15 mouse cellular contexts compared by ENCODE assay signal in the genomic region with DNA sequence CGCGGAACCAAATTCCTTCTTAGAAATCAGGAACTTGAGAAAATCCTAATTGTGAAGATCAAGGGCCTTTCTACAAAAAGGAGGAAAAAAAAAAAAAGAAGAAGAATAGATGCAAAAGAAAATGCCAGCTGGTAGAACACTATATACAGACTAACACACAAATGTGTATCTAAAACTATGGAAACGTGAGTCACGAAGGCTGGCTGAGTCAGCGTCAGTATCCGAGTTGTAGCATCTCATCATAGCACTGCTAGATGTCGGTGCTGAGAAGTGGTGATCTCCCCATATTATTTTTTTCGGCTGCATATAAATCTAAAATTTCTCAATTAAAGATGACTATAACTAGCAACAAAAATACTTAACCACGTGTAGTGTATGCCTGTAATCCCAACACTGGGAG.
DNase-seq lines count a peak whose midpoint lies in the region; ATAC-seq lines count a peak whose summit lies in the region.
"Had no signal": no experiment of that assay in that cellular context is flagged by ENCODE, and none has a peak within 500 bp of the region (broad histone marks: within the 10 kb centered on the region; RNA-seq: fewer than 3 reads in every experiment).

No protein-coding gene starts in this region.

- peak; percentile 73 for ATAC-seq in frontal cortex, adult (ENCODE audit: low TSS enrichment)
- ATAC-seq: activated CD4-positive, CD25-positive, alpha-beta regulatory T cell, adult 4 months; forebrain, embryonic 14.5 days; Patski had no signal

- DNase-seq in frontal cortex, postnatal 25 days (ENCODE audit: low spot score in 2 of 2) = no peak
- peak; percentile 64 for DNase-seq in right cerebral cortex, adult 18-20 months
- DNase-seq in right cerebral cortex, postnatal 14 days = no peak
- DNase-seq in right cerebral cortex, postnatal 10 days (ENCODE audit: low spot score in 2 of 2) = peak; percentile 40 to 71
- no peak for DNase-seq in embryo, embryonic 10 days (ENCODE audit: low spot score)
- DNase-seq in kidney, postnatal 14 days = no peak
- DNase-seq: adrenal gland, postnatal 14 days; cerebellum, adult 2 months; cerebellum, postnatal 10 days; embryo, embryonic 11 days; gastrocnemius, postnatal 10 days had no signal

Comparison
In these comparisons a context has a peak if more than half of its experiments do, and no peak if none do; other contexts are left out.
1. DNase-seq: peak in right cerebral cortex, adult 18-20 months (single experiment) and right cerebral cortex, postnatal 10 days (2 of 2); none in frontal cortex, postnatal 25 days (0 of 2), right cerebral cortex, postnatal 14 days (single experiment), embryo, embryonic 10 days (single experiment) and kidney, postnatal 14 days (single experiment).